In genomic region chr1:34700237-34701030, GRCm38 (mm10) we compare ENCODE assay signal across 10 mouse cellular contexts.
A peak's percentile ranks its signal among the peaks of the same experiment; 100 is the strongest.
DNase-seq lines count a peak whose midpoint lies in the region; ATAC-seq lines count a peak whose summit lies in the region.
"Had no signal": no experiment of that assay in that cellular context is flagged by ENCODE, and none has a peak within 500 bp of the region (broad histone marks: within the 10 kb centered on the region; RNA-seq: fewer than 3 reads in every experiment).

No protein-coding gene starts in this region.

- no peak overlapping the region for H3K9ac ChIP-seq in hindbrain, embryonic 11.5 days (ENCODE audit: low read depth, low read length)
- H3K9ac ChIP-seq in limb, embryonic 15.5 days = no peak overlapping the region
- no peak overlapping the region for H3K9ac ChIP-seq in neural tube, embryonic 13.5 days
- H3K9ac ChIP-seq: embryonic facial prominence, embryonic 12.5 days had no signal

- no peaks in the 10 kb centered on the region for H3K36me3 ChIP-seq in hindbrain, embryonic 11.5 days (ENCODE audit: control insufficient read depth, insufficient read depth, low read length)
- no peaks in the 10 kb centered on the region for H3K36me3 ChIP-seq in limb, embryonic 15.5 days
- no peaks in the 10 kb centered on the region for H3K36me3 ChIP-seq in neural tube, embryonic 13.5 days
- H3K36me3 ChIP-seq: embryonic facial prominence, embryonic 12.5 days had no signal

- 50% methylated on average over 17 of the region's 17 CpGs for WGBS in hindbrain, embryonic 11.5 days
- 45% methylated on average over 17 of the region's 17 CpGs for WGBS in limb, embryonic 15.5 days
- 49% methylated on average over 17 of the region's 17 CpGs for WGBS in neural tube, embryonic 13.5 days

- DNase-seq in layer of hippocampus, adult 11-12 months (ENCODE audit: low spot score) = peak; percentile 67
- DNase-seq in layer of hippocampus, adult 9-11 months = no peak
- DNase-seq in adrenal gland, adult 18-20 months (ENCODE audit: low spot score in 2 of 2) = peak; percentile 18 to 27
- DNase-seq in embryo, embryonic 11.5 days (ENCODE audit: low read depth, low spot score) = peak; percentile 46
- peak; percentile 80 for DNase-seq in hindbrain, embryonic 11.5 days (ENCODE audit: low spot score)
- no peak for DNase-seq in T-cell, adult 2 months (ENCODE audit: low spot score)

- no peaks in the 10 kb centered on the region for H3K4me1 ChIP-seq in hindbrain, embryonic 11.5 days (replicated peaks; ENCODE audit: control insufficient read depth, insufficient read depth, low read length)
- peaks cover 4% of the 10 kb centered on the region; the same call in 1 of the 2 replicates for H3K4me1 ChIP-seq in limb, embryonic 15.5 days
- H3K4me1 ChIP-seq in neural tube, embryonic 13.5 days (replicated peaks) = peaks cover 29% of the 10 kb centered on the region
- H3K4me1 ChIP-seq: embryonic facial prominence, embryonic 12.5 days; megakaryocyte, embryonic 14.5 days had no signal

- H3K4me3 ChIP-seq in hindbrain, embryonic 11.5 days (ENCODE audit: low read depth, low read length) = no peak overlapping the region
- no peak overlapping the region for H3K4me3 ChIP-seq in limb, embryonic 15.5 days
- H3K4me3 ChIP-seq in neural tube, embryonic 13.5 days = no peak overlapping the region
- H3K4me3 ChIP-seq: embryonic facial prominence, embryonic 12.5 days; megakaryocyte, embryonic 14.5 days had no signal

- ATAC-seq in hindbrain, embryonic 11.5 days (ENCODE audit: low FRiP score) = peak; percentile 56; the same call in 1 of the 2 replicates
- ATAC-seq in limb, embryonic 15.5 days (ENCODE audit: insufficient number of reproducible peaks, low FRiP score, low TSS enrichment, low read depth) = no peak
- 0 out of 2 replicates have a peak, but pooled peaks have one; percentile 24 for ATAC-seq in neural tube, embryonic 13.5 days (ENCODE audit: low read depth)

- H3K9me3 ChIP-seq in hindbrain, embryonic 11.5 days (ENCODE audit: control insufficient read depth, low read length) = no peaks in the 10 kb centered on the region
- H3K9me3 ChIP-seq in limb, embryonic 15.5 days = no peaks in the 10 kb centered on the region
- no peaks in the 10 kb centered on the region for H3K9me3 ChIP-seq in neural tube, embryonic 13.5 days
- H3K9me3 ChIP-seq: embryonic facial prominence, embryonic 12.5 days; megakaryocyte, embryonic 14.5 days had no signal

- no peak overlapping the region for H3K27ac ChIP-seq in hindbrain, embryonic 11.5 days (ENCODE audit: low read depth, low read length)
- no peak overlapping the region for H3K27ac ChIP-seq in limb, embryonic 15.5 days
- H3K27ac ChIP-seq in neural tube, embryonic 13.5 days (replicated peaks) = peak overlapping the region; percentile 54; the same call in 1 of the 2 replicates
- H3K27ac ChIP-seq: embryonic facial prominence, embryonic 12.5 days had no signal

- H3K4me2 ChIP-seq in hindbrain, embryonic 11.5 days (replicated peaks; ENCODE audit: low read depth, low read length) = no peak overlapping the region
- 0 out of 2 replicates have a peak overlapping the region, but pooled peaks have one; percentile 1 for H3K4me2 ChIP-seq in limb, embryonic 15.5 days
- peak overlapping the region; percentile 29; the same call in 1 of the 2 replicates for H3K4me2 ChIP-seq in neural tube, embryonic 13.5 days
- H3K4me2 ChIP-seq: embryonic facial prominence, embryonic 12.5 days had no signal

- H3K27me3 ChIP-seq in hindbrain, embryonic 11.5 days (ENCODE audit: control insufficient read depth, insufficient read depth, low read length) = no peaks in the 10 kb centered on the region
- H3K27me3 ChIP-seq in limb, embryonic 15.5 days = no peaks in the 10 kb centered on the region
- no peaks in the 10 kb centered on the region for H3K27me3 ChIP-seq in neural tube, embryonic 13.5 days
- H3K27me3 ChIP-seq: embryonic facial prominence, embryonic 12.5 days; megakaryocyte, embryonic 14.5 days had no signal

Comparison
In these comparisons a context has a peak if more than half of its experiments do, and no peak if none do; other contexts are left out.
1. DNase-seq: peak in layer of hippocampus, adult 11-12 months (single experiment), adrenal gland, adult 18-20 months (2 of 2), embryo, embryonic 11.5 days (single experiment) and hindbrain, embryonic 11.5 days (single experiment); none in layer of hippocampus, adult 9-11 months (single experiment) and T-cell, adult 2 months (single experiment).